Mouse (Mus musculus): Measurements from ENCODE around the gene Adam33.

DNA sequence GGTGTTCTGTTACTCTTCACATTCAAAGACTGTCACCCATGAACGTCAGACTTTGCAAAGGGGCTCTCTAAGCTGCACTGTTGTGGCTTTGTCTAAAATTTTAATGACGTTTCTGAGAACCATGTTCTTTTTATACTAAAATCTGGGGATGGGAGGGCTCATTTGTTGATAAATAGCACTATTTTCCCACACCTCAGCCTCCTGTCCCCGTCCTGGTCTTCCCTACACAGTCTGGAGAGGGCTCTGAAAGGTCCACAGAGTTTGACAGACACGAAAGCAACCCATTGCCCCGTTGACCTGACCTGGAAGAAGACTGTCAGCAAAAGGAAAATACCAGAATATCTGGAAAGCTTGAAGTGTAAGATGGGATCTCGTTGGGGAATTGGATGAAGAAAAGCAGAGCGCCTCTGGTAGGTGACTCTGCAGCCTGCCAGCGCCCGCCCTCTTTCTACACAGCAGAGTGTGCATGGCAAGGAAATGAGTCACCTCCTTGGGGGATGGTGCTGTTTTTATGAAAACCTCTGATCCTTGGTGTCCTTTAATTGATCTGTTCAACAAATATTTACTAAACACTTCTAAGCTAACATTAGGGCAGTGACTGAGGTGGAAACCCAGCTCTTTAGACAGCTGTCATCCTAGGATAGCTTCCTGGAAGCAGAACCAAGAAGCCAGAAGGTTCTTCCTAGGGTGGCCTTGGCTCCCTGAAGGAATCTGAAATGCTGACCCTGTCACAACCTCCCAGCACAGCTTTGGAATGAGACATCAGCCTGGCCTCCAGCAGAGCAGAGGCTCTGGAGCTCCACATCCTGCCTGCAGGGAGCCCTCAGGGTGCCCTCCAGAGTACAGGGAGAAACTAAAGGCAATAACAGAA lies 34.3 kb downstream of the Adam33 start:
- no peak for TF ChIP-seq POLR2A (IDR thresholded peaks at IDR 0.05; ENCODE audit: low read depth, low read length)
- TF ChIP-seq CTCF (conservative IDR thresholded peaks at IDR 0.05 in 1 of 2, IDR thresholded peaks at IDR 0.05 in 1 of 2; ENCODE audit: low read depth in 2 of 2, low read length in 2 of 2), result no peak
- no peak for TF ChIP-seq EP300 (IDR thresholded peaks at IDR 0.05; ENCODE audit: low read length)
- no peak for TF ChIP-seq CHD1 (IDR thresholded peaks at IDR 0.05; ENCODE audit: low read depth, low read length)
- TF ChIP-seq POLR2AphosphoS2 (IDR thresholded peaks at IDR 0.05; ENCODE audit: low read depth, low read length), result no peak
- TF ChIP-seq ZKSCAN1 (IDR thresholded peaks at IDR 0.05; ENCODE audit: borderline replicate concordance, low read depth, low read length), result no peak
- TF ChIP-seq MYC (IDR thresholded peaks at IDR 0.05; ENCODE audit: low read depth, low read length), result no peak
- no peak for TF ChIP-seq TCF12 (IDR thresholded peaks at IDR 0.05; ENCODE audit: low read depth, low read length)
- TF ChIP-seq ETS1 (conservative IDR thresholded peaks at IDR 0.05; ENCODE audit: low read depth, low read length), result no peak
- no peak for TF ChIP-seq USF2 (conservative IDR thresholded peaks at IDR 0.05; ENCODE audit: low read depth, low read length)
- no peak for TF ChIP-seq TBP (conservative IDR thresholded peaks at IDR 0.05; ENCODE audit: low read depth, low read length)

Measured in CH12.LX (cell line).